Mouse (Mus musculus) bone marrow, adult 2 months (tissue): Measurements from ENCODE around the gene Ntn5.

Source experiments
- CTCF ChIP-seq: fragments of 200-500 bp; IDR thresholded peaks from 2 replicates; pipeline ENCODE4 v1.5.1; 2011; ENCODE audit warnings: low read length, control low read depth; ENCODE audit not compliant: control insufficient read depth, insufficient read depth
- POLR2A ChIP-seq: fragments of 200-500 bp; IDR thresholded peaks from 2 replicates; pipeline ENCODE4 v1.6.1; 2011; ENCODE audit warnings: low read depth, mild to moderate bottlenecking, control low read depth, low read length, borderline replicate concordance; ENCODE audit not compliant: control insufficient read depth

DNA sequence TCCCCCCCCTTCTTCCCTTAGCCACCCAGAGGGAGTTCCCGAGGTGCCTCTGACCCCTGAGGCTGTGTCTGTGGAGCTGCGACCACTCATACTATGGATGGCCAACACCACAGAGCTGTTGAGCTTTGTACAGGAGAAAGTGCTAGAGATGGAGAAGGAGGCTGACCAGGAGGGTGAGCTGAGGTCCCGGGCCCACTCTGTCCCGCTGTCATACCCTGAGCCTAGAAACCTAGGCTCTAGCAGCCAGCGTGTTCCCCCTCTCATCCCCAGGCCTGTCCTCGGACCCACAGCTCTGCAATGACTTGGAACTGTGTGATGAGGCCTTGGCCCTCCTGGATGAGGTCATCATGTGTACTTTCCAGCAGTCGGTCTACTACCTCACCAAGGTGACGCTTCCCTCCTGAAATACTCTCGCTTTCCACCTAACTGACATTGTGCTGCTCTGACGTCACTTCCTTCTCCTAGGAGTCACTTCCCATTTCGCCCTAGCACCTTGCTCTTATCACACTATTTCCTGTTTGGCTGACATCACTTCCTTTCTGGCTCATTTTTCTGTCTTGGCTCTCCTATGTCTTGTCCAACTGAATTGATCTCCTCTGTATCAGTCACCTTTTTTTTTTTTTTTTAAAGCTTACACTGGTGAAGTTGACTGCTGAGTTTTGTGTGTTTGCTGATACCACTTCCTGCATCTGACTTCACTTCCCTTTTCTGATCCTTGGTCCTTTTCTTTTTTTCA, 48.7 kb upstream of the Ntn5 start:
- no peak for TF ChIP-seq CTCF
- no peak for TF ChIP-seq POLR2A
